Mouse (Mus musculus) heart, postnatal 0 days (tissue): ENCODE data around the gene Psmd9. TPM values are rescaled to one million over a fixed set of nuclear protein-coding genes. Genes with fewer than 3 reads are reported as not detected.

Experiments used
- ATAC-seq: fragments of 200-750 bp; cut with Nextera tagmentation; 2 replicates; pipeline ENCODE4 v1.8.0; 2017; ENCODE audit warnings: low read depth, moderate number of reproducible peaks, moderate library complexity; ENCODE audit not compliant: insufficient read depth
- DNase-seq: peaks from one replicate; pipeline ENCODE4 v3.0.0-alpha.2; 2016; ENCODE audit warnings: low spot score
- H3K27ac ChIP-seq: fragments of 300-500 bp; sonication (generic); 2 replicates; pipeline ENCODE4 v1.5.1; 2014; ENCODE audit warnings: low read depth, mild to moderate bottlenecking
- H3K27me3 ChIP-seq: fragments of 300-500 bp; sonication (generic); 2 replicates; pipeline ENCODE4 v1.6.1; 2014; ENCODE audit warnings: low read length, mixed read lengths; ENCODE audit not compliant: control insufficient read depth, insufficient read depth
- H3K36me3 ChIP-seq: fragments of 300-500 bp; sonication (generic); replicated peaks from 2 replicates; pipeline ENCODE4 v1.6.1; 2014; ENCODE audit warnings: low read length, mixed read lengths; ENCODE audit not compliant: control insufficient read depth, insufficient read depth
- H3K4me1 ChIP-seq: fragments of 300-500 bp; sonication (generic); 2 replicates; pipeline ENCODE4 v1.6.1; 2014; ENCODE audit warnings: antibody characterized with exemption; ENCODE audit not compliant: control insufficient read depth, insufficient read depth
- H3K4me2 ChIP-seq: fragments of 300-500 bp; sonication (generic); 2 replicates; pipeline ENCODE4 v1.6.1; 2014; ENCODE audit warnings: low read depth, mild to moderate bottlenecking, low read length, moderate library complexity
- H3K4me3 ChIP-seq: fragments of 300-500 bp; sonication (generic); 2 replicates; pipeline ENCODE4 v1.5.1; 2014; ENCODE audit warnings: low read depth, low read length
- H3K9ac ChIP-seq: fragments of 300-500 bp; sonication (generic); replicated peaks from 2 replicates; pipeline ENCODE4 v1.6.1; 2014; ENCODE audit warnings: low read depth, low read length, mixed read lengths
- H3K9me3 ChIP-seq: fragments of 300-500 bp; sonication (generic); replicated peaks from 2 replicates; pipeline ENCODE4 v1.6.1; 2016; ENCODE audit warnings: low read length; ENCODE audit not compliant: control insufficient read depth
- CTCF ChIP-seq: IDR thresholded peaks from 2 replicates; pipeline ENCODE4 v1.5.1; 2016; ENCODE audit warnings: antibody characterized with exemption, control low read depth, low read depth
- EP300 ChIP-seq: IDR thresholded peaks from 2 replicates; pipeline ENCODE4 v1.6.1; 2016; ENCODE audit warnings: antibody characterized with exemption, low read depth
- WGBS: fragments of 180-500 bp; shearing (Covaris S2); extraction: QIAGEN DNeasy Blood & Tissue Kit; methylation state at CpG from one replicate; pipeline ENCODE4 v1.1.7; 2014; 5-methylcytosine and 5-hydroxymethylcytosine counted together
- polyA plus RNA-seq: library from polyadenylated mRNA; unstranded; fragments of >200 nt; fragmentation: Nextera tagmentation; extraction: Ambion mirVana; gene quantifications from 2 replicates; pipeline ENCODE4 v1.2.1, GENCODE M21; 2015
- total RNA-seq: library from RNA; depleted of rRNA; stranded (reverse); fragments of >200 nt; gene quantifications from 2 replicates; pipeline ENCODE4 v1.2.3, GENCODE M21; 2014; ENCODE audit warnings: low replicate concordance

Psmd9 gene
- total and polyA plus RNA-seq, 2 experiments from 2014 or later = 11.2 to 54.9 TPM

DNA sequence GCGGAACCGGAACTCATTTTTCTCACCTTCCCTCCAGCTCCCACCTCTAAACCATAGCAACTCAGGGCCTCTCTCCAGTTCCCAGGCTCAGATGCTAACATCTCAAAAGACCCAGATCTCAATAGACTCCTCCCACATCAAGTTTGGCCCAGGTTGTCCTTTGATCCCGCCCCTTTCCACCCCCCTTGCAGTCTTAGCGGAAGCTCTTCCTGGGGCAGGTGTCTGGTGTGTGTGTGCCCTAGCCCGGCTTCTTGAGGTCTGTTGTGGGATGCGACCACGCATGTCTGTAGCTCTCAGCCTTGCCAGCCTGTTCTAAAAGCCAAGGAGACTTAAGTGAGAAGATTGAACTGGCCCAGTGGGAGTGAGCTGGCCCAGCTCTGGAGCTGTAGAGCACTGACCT is 18.6 kb upstream of the Psmd9 start:
- H3K4me3 ChIP-seq = peak overlapping the region; percentile 27
- 47% methylated on average over 7 of the region's 7 CpGs for WGBS
- H3K4me2 ChIP-seq = peak overlapping the region; percentile 47
- H3K36me3 ChIP-seq = peaks cover 69% of the 10 kb centered on the region
- H3K27ac ChIP-seq = peak overlapping the region; percentile 49
- no peak overlapping the region for H3K9ac ChIP-seq
- TF ChIP-seq CTCF (no peak), EP300 (no peak)
- peaks cover 26% of the 10 kb centered on the region for H3K4me1 ChIP-seq
- H3K27me3 ChIP-seq = no peaks in the 10 kb centered on the region
- no peaks in the 10 kb centered on the region for H3K9me3 ChIP-seq
- ATAC-seq = no peak
- no peak for DNase-seq

DNA sequence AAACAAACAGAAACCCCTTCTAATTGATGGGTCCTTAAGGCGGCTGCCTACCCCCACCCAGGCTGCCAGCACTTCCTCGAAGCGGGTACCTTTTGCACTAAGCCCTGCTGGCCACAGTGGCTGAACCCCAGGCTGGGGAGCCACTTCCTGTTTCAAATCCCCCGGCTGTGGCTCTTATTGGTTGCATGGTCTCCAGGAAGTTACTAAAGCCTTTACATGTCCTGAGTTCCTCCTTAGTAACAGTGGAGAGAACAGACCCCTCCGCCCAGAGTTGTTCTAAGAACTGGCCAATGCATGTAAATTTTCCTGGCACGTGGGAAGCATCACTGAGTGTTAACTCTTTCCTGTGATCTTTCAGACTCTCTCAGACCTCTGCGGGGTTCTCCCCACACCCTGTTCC is 18.1 kb upstream of the Psmd9 start:
- Histone ChIP-seq H3K9me3 (no peaks in the 10 kb centered on the region), H3K36me3 (peaks cover 69% of the 10 kb centered on the region), H3K9ac (no peak overlapping the region), H3K4me3 (peak overlapping the region; percentile 27; the same call in 1 of the 2 replicates), H3K27me3 (no peaks in the 10 kb centered on the region), H3K4me2 (peak overlapping the region; percentile 47), H3K4me1 (peaks cover 22% of the 10 kb centered on the region), H3K27ac (peak overlapping the region; percentile 49)
- ATAC-seq (peak; percentile 21), DNase-seq (peak; percentile 73)
- TF ChIP-seq EP300 = no peak
- TF ChIP-seq CTCF = no peak
- 35% methylated on average over 7 of the region's 7 CpGs for WGBS

DNA sequence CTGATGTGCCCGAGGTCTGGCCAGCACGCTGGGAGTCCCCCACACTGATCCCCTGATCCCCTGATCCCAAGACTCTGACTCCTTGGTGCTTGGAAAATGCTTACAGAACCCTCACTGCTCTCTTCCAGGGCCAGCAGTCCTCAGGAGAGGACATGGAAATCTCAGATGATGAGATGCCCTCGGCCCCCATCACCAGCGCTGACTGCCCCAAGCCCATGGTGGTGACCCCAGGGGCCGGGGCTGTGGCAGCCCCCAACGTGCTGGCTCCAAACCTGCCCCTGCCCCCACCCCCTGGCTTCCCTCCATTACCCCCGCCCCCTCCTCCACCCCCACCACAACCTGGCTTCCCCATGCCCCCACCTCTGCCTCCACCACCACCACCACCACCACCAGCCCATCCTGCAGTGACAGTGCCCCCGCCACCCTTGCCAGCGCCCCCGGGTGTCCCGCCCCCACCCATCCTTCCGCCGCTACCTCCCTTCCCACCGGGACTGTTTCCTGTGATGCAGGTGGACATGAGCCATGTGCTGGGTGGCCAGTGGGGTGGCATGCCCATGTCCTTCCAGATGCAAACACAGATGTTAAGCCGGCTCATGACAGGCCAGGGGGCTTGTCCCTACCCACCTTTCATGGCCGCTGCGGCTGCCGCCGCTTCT is 17.4 kb upstream of the Psmd9 start:
- no peaks in the 10 kb centered on the region for H3K9me3 ChIP-seq
- peaks cover 65% of the 10 kb centered on the region for H3K36me3 ChIP-seq
- H3K4me2 ChIP-seq = no peak overlapping the region
- no peak overlapping the region for H3K4me3 ChIP-seq
- 87% methylated on average over 19 of the region's 19 CpGs for WGBS
- ATAC-seq = no peak
- no peaks in the 10 kb centered on the region for H3K27me3 ChIP-seq
- no peak for DNase-seq
- TF ChIP-seq CTCF = no peak
- no peak for TF ChIP-seq EP300
- peaks cover 22% of the 10 kb centered on the region for H3K4me1 ChIP-seq
- H3K27ac ChIP-seq = no peak overlapping the region
- no peak overlapping the region for H3K9ac ChIP-seq

DNA sequence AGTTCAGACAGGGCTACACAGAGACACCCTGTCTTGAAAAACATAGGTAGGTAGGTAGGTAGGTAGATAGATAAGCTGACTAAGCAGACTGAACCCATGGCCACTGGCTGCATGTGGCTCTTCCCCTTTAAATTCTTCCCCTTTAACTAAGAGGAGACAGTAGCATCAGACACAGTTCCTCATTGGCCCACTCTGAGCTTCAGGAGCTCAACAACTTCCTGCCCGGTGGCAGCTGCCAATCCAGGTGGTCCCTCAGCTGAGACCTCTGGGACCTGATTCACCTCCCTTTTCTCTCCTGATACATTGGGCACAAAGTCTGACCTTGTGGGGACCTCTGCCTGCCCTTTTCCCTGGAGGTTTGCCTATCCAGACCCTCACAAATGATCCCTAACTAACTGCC is 16.3 kb upstream of the Psmd9 start:
- H3K27ac ChIP-seq = no peak overlapping the region
- peaks cover 22% of the 10 kb centered on the region for H3K4me1 ChIP-seq
- WGBS = 83% methylated on average over 1 of the region's 1 CpGs
- no peak overlapping the region for H3K9ac ChIP-seq
- no peaks in the 10 kb centered on the region for H3K9me3 ChIP-seq
- H3K27me3 ChIP-seq = no peaks in the 10 kb centered on the region
- peaks cover 65% of the 10 kb centered on the region for H3K36me3 ChIP-seq
- TF ChIP-seq CTCF = no peak
- no peak for TF ChIP-seq EP300
- ATAC-seq (no peak), DNase-seq (no peak)
- no peak overlapping the region for H3K4me3 ChIP-seq
- H3K4me2 ChIP-seq = no peak overlapping the region

DNA sequence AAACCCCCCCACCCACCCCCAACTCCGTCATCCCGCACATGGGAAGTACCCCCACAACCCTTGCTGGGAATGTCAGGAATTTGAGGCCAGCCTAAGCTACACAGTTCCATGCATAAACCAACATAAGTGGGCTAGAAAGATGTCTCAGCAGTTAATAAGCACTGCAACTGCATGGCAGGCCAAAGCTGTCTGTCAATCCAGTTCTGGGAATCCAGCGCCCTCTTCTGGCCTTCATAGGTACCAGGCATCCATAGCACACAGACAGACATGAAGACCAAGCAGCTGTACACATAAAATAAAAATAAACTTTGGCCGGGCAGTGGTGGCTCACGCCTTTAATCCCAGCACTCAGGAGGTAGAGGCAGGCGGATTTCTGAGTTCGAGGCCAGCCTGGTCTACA is 13.8 kb upstream of the Psmd9 start:
- WGBS = 50% methylated on average over 7 of the region's 7 CpGs
- Histone ChIP-seq H3K9me3 (no peaks in the 10 kb centered on the region), H3K36me3 (peaks cover 77% of the 10 kb centered on the region), H3K4me1 (peaks cover 4% of the 10 kb centered on the region; the same call in 1 of the 2 replicates), H3K27me3 (no peaks in the 10 kb centered on the region), H3K4me2 (no peak overlapping the region), H3K27ac (no peak overlapping the region), H3K9ac (no peak overlapping the region), H3K4me3 (no peak overlapping the region)
- DNase-seq (peak; percentile 76), ATAC-seq (peak; percentile 51; the same call in 1 of the 2 replicates)
- TF ChIP-seq CTCF (peak; percentile 84), EP300 (no peak)

DNA sequence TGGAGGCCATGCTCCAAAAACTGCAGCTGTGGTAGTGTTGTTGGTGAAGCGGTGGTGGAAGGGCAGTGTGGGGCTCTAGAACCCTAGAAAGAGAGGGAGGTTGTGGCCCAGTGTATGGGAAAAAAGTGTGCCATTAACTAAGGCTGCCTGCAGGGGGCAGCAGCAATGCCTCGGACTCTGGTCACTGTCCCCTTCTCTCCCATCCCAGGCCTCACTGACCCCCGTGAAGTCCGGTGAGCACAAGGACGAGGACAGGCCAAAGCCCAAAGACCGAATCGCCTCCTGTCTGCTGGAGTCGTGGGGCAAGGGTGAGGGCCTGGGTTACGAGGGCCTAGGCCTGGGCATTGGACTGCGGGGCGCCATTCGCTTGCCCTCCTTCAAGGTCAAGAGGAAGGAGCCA is 12.4 kb upstream of the Psmd9 start:
- Histone ChIP-seq H3K27me3 (no peaks in the 10 kb centered on the region), H3K27ac (no peak overlapping the region), H3K4me2 (no peak overlapping the region), H3K4me1 (no peaks in the 10 kb centered on the region), H3K9ac (no peak overlapping the region), H3K36me3 (peaks cover 88% of the 10 kb centered on the region), H3K9me3 (no peaks in the 10 kb centered on the region), H3K4me3 (no peak overlapping the region)
- no peak for ATAC-seq
- TF ChIP-seq EP300 = no peak
- TF ChIP-seq CTCF = peak; percentile 35
- DNase-seq = no peak
- WGBS = 88% methylated on average over 12 of the region's 12 CpGs
